ENCODE assay signal across 10 mouse cellular contexts in the genomic region with DNA sequence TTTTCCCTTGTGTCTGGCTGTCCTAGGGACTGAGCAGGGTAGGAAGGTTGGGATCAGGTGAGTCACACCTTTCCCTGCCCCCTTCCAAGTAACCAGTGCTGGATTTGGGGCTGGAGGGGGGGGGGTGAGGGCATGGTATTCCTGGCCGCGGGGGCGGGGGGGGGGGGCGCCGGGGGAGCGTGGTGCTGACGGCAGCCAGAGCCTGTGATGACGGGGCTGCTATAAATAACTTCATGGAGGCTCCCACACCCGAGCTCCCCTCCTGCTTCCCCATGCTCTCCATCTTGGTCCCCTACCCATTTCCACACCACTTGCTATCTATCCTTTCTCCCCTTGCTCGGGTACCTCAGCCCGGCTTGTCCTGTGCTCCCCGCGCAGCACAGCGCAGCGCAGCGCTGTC. TPM values are rescaled to one million over a fixed set of nuclear protein-coding genes. Genes with fewer than 3 reads are reported as not detected.
DNase-seq lines count a peak whose midpoint lies in the region; ATAC-seq and TF ChIP-seq lines count a peak whose summit lies in the region.
"Had no signal": no experiment of that assay in that cellular context is flagged by ENCODE, and none has a peak within 500 bp of the region (broad histone marks: within the 10 kb centered on the region; RNA-seq: fewer than 3 reads in every experiment).

No protein-coding gene starts in this region.

- TF ChIP-seq POLR2A in embryonic fibroblast, embryonic 13.5 days (IDR thresholded peaks at IDR 0.05; ENCODE audit: low read depth, low read length) = no peak

- no peaks in the 10 kb centered on the region for H3K27me3 ChIP-seq in kidney, embryonic 15.5 days
- H3K27me3 ChIP-seq in hindbrain, embryonic 14.5 days (ENCODE audit: control insufficient read depth, insufficient read depth, low read length) = no peaks in the 10 kb centered on the region
- H3K27me3 ChIP-seq in midbrain, embryonic 16.5 days (ENCODE audit: control insufficient read depth, insufficient read depth, low read depth, low read length) = no peaks in the 10 kb centered on the region

- peak overlapping the region; percentile 10; the same call in 1 of the 2 replicates for H3K4me3 ChIP-seq in kidney, embryonic 15.5 days (replicated peaks)
- peak overlapping the region; percentile 27 for H3K4me3 ChIP-seq in embryonic fibroblast, embryonic 13.5 days (ENCODE audit: insufficient read depth, low read length)
- peak overlapping the region; percentile 71 for H3K4me3 ChIP-seq in hindbrain, embryonic 14.5 days (replicated peaks; ENCODE audit: low read length)
- H3K4me3 ChIP-seq in midbrain, embryonic 16.5 days (ENCODE audit: low read depth, low read length) = peak overlapping the region; percentile 43; the same call in 1 of the 2 replicates

- no peak overlapping the region for H3K9ac ChIP-seq in kidney, embryonic 15.5 days
- H3K9ac ChIP-seq in hindbrain, embryonic 14.5 days = peak overlapping the region; percentile 54
- H3K9ac ChIP-seq in midbrain, embryonic 16.5 days (ENCODE audit: low read depth, low read length) = peak overlapping the region; percentile 85

- ATAC-seq in kidney, embryonic 15.5 days (replicated peaks; ENCODE audit: low FRiP score) = no peak
- no peak for ATAC-seq in hindbrain, embryonic 14.5 days (ENCODE audit: low FRiP score)
- ATAC-seq in midbrain, embryonic 16.5 days = no peak

- no peak for TF ChIP-seq CTCF in embryonic fibroblast, embryonic 13.5 days (IDR thresholded peaks at IDR 0.05; ENCODE audit: borderline replicate concordance, insufficient read depth, low read length)

- no peak for DNase-seq in kidney, adult 18-20 months
- DNase-seq in hindbrain, embryonic 14.5 days (ENCODE audit: low spot score) = no peak
- DNase-seq in frontal cortex, adult 2 months (ENCODE audit: extremely low spot score in 1 of 2, low spot score in 1 of 2) = no peak
- no peak for DNase-seq in layer of hippocampus, postnatal 25 days (ENCODE audit: extremely low spot score in 1 of 2, low spot score in 1 of 2)
- DNase-seq in thymus, postnatal 36 days = no peak
- DNase-seq: gastrocnemius, postnatal 14 days; left cerebral cortex, postnatal 4 days had no signal

- H3K9me3 ChIP-seq in kidney, embryonic 15.5 days (replicated peaks) = no peaks in the 10 kb centered on the region
- H3K9me3 ChIP-seq in hindbrain, embryonic 14.5 days (ENCODE audit: control insufficient read depth, low read length) = no peaks in the 10 kb centered on the region
- H3K9me3 ChIP-seq in midbrain, embryonic 16.5 days (replicated peaks; ENCODE audit: control insufficient read depth, low read length, poor library complexity, severe bottlenecking) = no peaks in the 10 kb centered on the region

- WGBS in kidney, embryonic 15.5 days = 18% methylated on average over 16 of the region's 16 CpGs
- WGBS in hindbrain, embryonic 14.5 days = 12% methylated on average over 11 of the region's 16 CpGs
- WGBS in midbrain, embryonic 16.5 days = 21% methylated on average over 14 of the region's 16 CpGs

- H3K4me2 ChIP-seq in kidney, embryonic 15.5 days = peak overlapping the region; percentile 68
- H3K4me2 ChIP-seq in hindbrain, embryonic 14.5 days (replicated peaks) = peak overlapping the region; percentile 93
- peak overlapping the region; percentile 91 for H3K4me2 ChIP-seq in midbrain, embryonic 16.5 days (ENCODE audit: low read length)

- H3K4me1 ChIP-seq in kidney, embryonic 15.5 days = peaks cover 55% of the 10 kb centered on the region
- peaks cover 25% of the 10 kb centered on the region for H3K4me1 ChIP-seq in embryonic fibroblast, embryonic 13.5 days (ENCODE audit: control insufficient read depth, insufficient read depth, low read length)
- peaks cover 51% of the 10 kb centered on the region for H3K4me1 ChIP-seq in hindbrain, embryonic 14.5 days (replicated peaks; ENCODE audit: control insufficient read depth, insufficient read depth, low read length)
- peaks cover 51% of the 10 kb centered on the region for H3K4me1 ChIP-seq in midbrain, embryonic 16.5 days (ENCODE audit: control insufficient read depth, insufficient read depth, low read length)

- peak overlapping the region; percentile 51 for H3K27ac ChIP-seq in kidney, embryonic 15.5 days
- peak overlapping the region; percentile 68 for H3K27ac ChIP-seq in embryonic fibroblast, embryonic 13.5 days (ENCODE audit: insufficient read depth, low read length)
- H3K27ac ChIP-seq in hindbrain, embryonic 14.5 days = no peak overlapping the region
- no peak overlapping the region; the same call in 1 of the 2 replicates for H3K27ac ChIP-seq in midbrain, embryonic 16.5 days (ENCODE audit: low read length)

- peaks cover 44% of the 10 kb centered on the region for H3K36me3 ChIP-seq in kidney, embryonic 15.5 days
- peaks cover 47% of the 10 kb centered on the region for H3K36me3 ChIP-seq in hindbrain, embryonic 14.5 days (replicated peaks; ENCODE audit: control insufficient read depth, insufficient read depth)
- H3K36me3 ChIP-seq in midbrain, embryonic 16.5 days (ENCODE audit: control insufficient read depth, insufficient read depth, low read length) = peaks cover 33% of the 10 kb centered on the region

RNA-seq across cellular contexts. Expression of a gene that starts 12.7 kb away (rescaled TPM):
- polyA plus RNA-seq in kidney, embryonic 15.5 days (2015; fragmentation: Nextera tagmentation; extraction: Ambion mirVana) = 1.9 and 2.0 TPM in 2 replicates
- 52.2 and 58.4 TPM in 2 replicates for polyA plus RNA-seq in embryonic fibroblast, embryonic 13.5 days (2011; ENCODE audit: insufficient read length, low read depth, missing spikeins)
- polyA plus RNA-seq in hindbrain, embryonic 14.5 days (2014; fragmentation: Nextera tagmentation; extraction: Ambion mirVana) = 4.3 and 5.0 TPM in 2 replicates
- polyA plus RNA-seq in midbrain, embryonic 16.5 days (2015; fragmentation: Nextera tagmentation; extraction: Ambion mirVana) = 4.3 and 4.6 TPM in 2 replicates
- 212 and 226 TPM in 2 replicates for polyA plus RNA-seq in frontal cortex, adult 2 months (2012; rRNA removed)
- 100 to 1,000 TPM; 399 to 523 TPM for total RNA-seq in layer of hippocampus, postnatal 25 days (2021)

RNA-seq across cellular contexts. Expression of a gene that starts 14.4 kb away (rescaled TPM):
- 192 and 203 TPM in 2 replicates for polyA plus RNA-seq in kidney, embryonic 15.5 days (2015; fragmentation: Nextera tagmentation; extraction: Ambion mirVana)
- polyA plus RNA-seq in embryonic fibroblast, embryonic 13.5 days (2011; ENCODE audit: insufficient read length, low read depth, missing spikeins) = 80.0 and 90.5 TPM in 2 replicates
- 112 and 113 TPM in 2 replicates for polyA plus RNA-seq in hindbrain, embryonic 14.5 days (2014; fragmentation: Nextera tagmentation; extraction: Ambion mirVana)
- polyA plus RNA-seq in midbrain, embryonic 16.5 days (2015; fragmentation: Nextera tagmentation; extraction: Ambion mirVana) = 130 TPM in 2 replicates
- polyA plus RNA-seq in frontal cortex, adult 2 months (2012; rRNA removed) = 120 and 132 TPM in 2 replicates
- total RNA-seq in layer of hippocampus, postnatal 25 days (2021) = 100 to 1,000 TPM; 100 to 113 TPM

RNA-seq across cellular contexts. Expression of a gene that starts 19.2 kb away (rescaled TPM):
- 18.4 and 20.0 TPM in 2 replicates for polyA plus RNA-seq in kidney, embryonic 15.5 days (2015; fragmentation: Nextera tagmentation; extraction: Ambion mirVana)
- 7.3 and 8.6 TPM in 2 replicates for polyA plus RNA-seq in embryonic fibroblast, embryonic 13.5 days (2011; ENCODE audit: insufficient read length, low read depth, missing spikeins)
- 9.7 and 11.1 TPM in 2 replicates for polyA plus RNA-seq in hindbrain, embryonic 14.5 days (2014; fragmentation: Nextera tagmentation; extraction: Ambion mirVana)
- 13.8 and 15.9 TPM in 2 replicates for polyA plus RNA-seq in midbrain, embryonic 16.5 days (2015; fragmentation: Nextera tagmentation; extraction: Ambion mirVana)
- polyA plus RNA-seq in frontal cortex, adult 2 months (2012; rRNA removed) = 16.7 and 17.4 TPM in 2 replicates
- total RNA-seq in layer of hippocampus, postnatal 25 days (2021) = 10 to 100 TPM; 14.8 to 16.2 TPM

RNA-seq across cellular contexts. Expression of a gene that starts 20.9 kb away (rescaled TPM):
- polyA plus RNA-seq in kidney, embryonic 15.5 days (2015; fragmentation: Nextera tagmentation; extraction: Ambion mirVana) = 7.0 and 8.7 TPM in 2 replicates
- polyA plus RNA-seq in embryonic fibroblast, embryonic 13.5 days (2011; ENCODE audit: insufficient read length, low read depth, missing spikeins) = 10.9 and 12.0 TPM in 2 replicates
- 20.6 and 23.3 TPM in 2 replicates for polyA plus RNA-seq in hindbrain, embryonic 14.5 days (2014; fragmentation: Nextera tagmentation; extraction: Ambion mirVana)
- 24.5 and 28.0 TPM in 2 replicates for polyA plus RNA-seq in midbrain, embryonic 16.5 days (2015; fragmentation: Nextera tagmentation; extraction: Ambion mirVana)
- 44.1 and 44.7 TPM in 2 replicates for polyA plus RNA-seq in frontal cortex, adult 2 months (2012; rRNA removed)
- total RNA-seq in layer of hippocampus, postnatal 25 days (2021) = 10 to 100 TPM; 27.0 to 29.4 TPM

RNA-seq across cellular contexts. Expression of a gene that starts 36.8 kb away (rescaled TPM):
- polyA plus RNA-seq in kidney, embryonic 15.5 days (2015; fragmentation: Nextera tagmentation; extraction: Ambion mirVana) = 9.0 and 9.3 TPM in 2 replicates
- polyA plus RNA-seq in embryonic fibroblast, embryonic 13.5 days (2011; ENCODE audit: insufficient read length, low read depth, missing spikeins) = 6.6 and 7.2 TPM in 2 replicates
- polyA plus RNA-seq in hindbrain, embryonic 14.5 days (2014; fragmentation: Nextera tagmentation; extraction: Ambion mirVana) = 0.90 and 2.1 TPM in 2 replicates
- polyA plus RNA-seq in midbrain, embryonic 16.5 days (2015; fragmentation: Nextera tagmentation; extraction: Ambion mirVana) = 2.3 and 3.3 TPM in 2 replicates
- 4.2 and 4.5 TPM in 2 replicates for polyA plus RNA-seq in frontal cortex, adult 2 months (2012; rRNA removed)
- 1 to 10 TPM; 2.9 to 3.1 TPM for total RNA-seq in layer of hippocampus, postnatal 25 days (2021)

Comparison
In these comparisons a context has a peak if more than half of its experiments do, and no peak if none do; other contexts are left out.
1. H3K27ac ChIP-seq: peak in kidney, embryonic 15.5 days (single experiment) and embryonic fibroblast, embryonic 13.5 days (single experiment); none in hindbrain, embryonic 14.5 days (single experiment) and midbrain, embryonic 16.5 days (single experiment).
2. H3K4me3 ChIP-seq: peak in every context shown above with its lines; median percentile 71 in hindbrain, embryonic 14.5 days; 43 in midbrain, embryonic 16.5 days; 27 in embryonic fibroblast, embryonic 13.5 days; 10 in kidney, embryonic 15.5 days.
3. Peak in every context shown above with its lines, with median percentiles within 50 percentile points of each other: H3K4me2 ChIP-seq.